Mouse (Mus musculus) gastrocnemius, postnatal 25 days (tissue): ENCODE data around the gene Igsf21. TPM values are rescaled to one million over a fixed set of nuclear protein-coding genes. Genes with fewer than 3 reads are reported as not detected.

Source experiments
- DNase-seq: peaks from one replicate; pipeline ENCODE4 v3.0.0; 2022
- total RNA-seq, 2 experiments: library from RNA; stranded (reverse); gene quantifications; 1 replicate in 1 of 2; 2 replicates in 1 of 2; pipeline ENCODE4 v1.2.3; 2021

The Igsf21 gene
- total RNA-seq, 2 experiments from 2014 or later = 0.13 TPM; not detected in 1

DNA sequence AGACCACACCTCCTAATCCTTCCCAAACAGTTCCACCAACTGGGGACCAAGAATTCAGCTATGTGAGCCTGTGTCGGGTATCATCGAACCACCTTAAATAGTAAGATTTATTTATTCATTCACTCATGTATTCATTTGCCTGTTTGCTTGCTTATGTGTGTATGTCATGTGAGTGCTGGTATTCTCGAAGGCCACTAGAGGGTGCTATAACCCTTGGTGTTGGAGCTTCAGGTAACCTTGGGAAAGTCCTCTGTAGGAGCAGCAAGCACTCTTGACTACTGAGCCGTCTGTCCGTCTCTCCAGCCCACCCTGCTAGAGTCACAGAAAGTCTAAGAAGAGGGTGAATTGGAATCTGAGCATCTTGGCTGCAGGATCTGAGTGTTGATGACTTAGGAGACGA lies 103.4 kb downstream of the Igsf21 start:
- DNase-seq = no peak

DNA sequence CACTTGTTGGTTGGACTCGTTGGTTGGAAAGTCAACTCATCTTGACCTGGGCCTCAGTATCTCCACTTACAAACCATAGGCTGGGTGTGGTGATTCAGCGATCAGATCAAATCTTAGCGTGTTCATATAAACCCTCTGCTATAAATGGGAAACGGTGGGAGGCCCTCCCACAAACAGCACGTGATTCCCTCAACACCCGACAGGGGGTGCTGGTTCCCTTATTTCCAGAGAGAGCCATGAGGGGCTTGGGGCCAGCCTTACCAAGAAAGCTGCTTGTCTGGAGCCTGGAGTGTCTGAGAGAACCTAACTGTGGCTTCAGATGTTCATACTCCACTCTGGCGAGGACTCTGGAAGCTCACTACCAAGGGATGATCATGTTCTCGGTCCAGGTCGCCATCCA lies 106.1 kb downstream of the Igsf21 start:
- DNase-seq = no peak

DNA sequence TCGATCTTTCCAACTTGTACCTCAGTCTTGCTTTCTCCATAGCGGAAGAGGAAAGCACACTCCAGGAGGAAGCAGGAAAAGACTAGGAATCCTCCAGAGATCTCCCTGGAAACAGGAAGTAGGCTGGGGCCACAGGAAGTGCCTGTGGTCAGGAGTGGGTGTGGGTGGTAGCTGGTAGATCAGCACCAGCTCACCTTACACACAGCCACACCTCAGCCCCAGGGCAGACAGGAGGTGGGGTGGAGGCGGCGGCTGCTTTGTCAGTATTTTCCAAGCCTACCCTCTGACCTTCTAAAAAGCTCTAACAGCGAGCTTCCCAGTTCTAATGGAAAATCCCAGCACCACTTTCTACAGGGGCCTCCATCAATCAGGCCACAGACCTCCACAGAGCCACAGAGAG lies 107.7 kb downstream of the Igsf21 start:
- no peak for DNase-seq

DNA sequence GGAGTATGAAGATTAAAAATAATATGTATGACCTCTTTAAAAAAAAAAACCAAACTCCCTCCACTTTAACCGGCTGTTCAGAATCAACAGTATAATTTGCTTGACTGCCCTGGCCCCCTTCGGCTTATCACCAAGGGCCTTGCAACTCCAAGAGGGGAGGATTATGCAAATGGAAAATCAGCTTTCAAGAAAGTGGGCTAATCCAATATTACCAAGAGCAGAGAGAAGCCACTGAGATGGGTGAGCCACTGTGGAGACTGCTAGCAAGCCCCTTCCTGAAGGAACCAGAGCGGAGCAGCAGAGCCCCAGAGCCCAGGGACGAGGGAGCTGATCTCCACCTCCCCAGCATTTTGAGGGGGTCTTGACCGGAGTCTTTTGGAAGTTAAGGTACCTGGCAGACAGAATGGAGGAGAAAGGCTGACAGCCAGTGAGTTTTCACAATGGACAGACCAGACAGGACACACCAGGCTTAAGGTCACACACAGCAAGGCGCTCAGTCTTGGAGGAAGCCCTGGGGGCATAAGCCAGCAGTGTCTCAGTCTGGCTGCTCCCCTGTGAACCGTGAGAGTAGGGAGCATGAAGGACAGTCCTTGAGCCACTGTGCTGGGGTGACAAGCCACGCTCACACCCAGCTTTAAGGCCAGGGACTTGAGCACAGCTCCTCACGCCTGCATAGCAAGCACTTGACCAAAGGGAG lies 114.8 kb downstream of the Igsf21 start:
- no peak for DNase-seq

DNA sequence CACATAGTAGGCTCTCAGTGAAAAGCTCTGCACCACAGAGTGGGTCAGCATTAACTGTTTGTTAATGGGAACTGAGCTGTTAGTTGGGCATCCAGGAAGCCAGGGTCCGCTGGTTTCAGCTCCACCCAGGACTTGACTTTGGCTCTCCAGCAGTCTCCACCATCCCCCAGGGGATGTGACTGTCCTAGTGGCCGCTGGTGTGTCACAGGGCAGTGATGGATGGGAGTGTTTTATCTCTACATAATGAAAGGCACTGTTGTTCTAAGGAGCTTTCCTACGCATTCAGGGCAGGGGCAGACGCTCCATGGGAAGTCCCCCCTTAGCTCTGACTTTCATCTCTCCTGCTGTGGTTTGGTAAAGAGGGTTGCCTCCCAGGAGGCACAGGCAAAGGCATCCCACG lies 115.4 kb downstream of the Igsf21 start:
- DNase-seq = no peak

DNA sequence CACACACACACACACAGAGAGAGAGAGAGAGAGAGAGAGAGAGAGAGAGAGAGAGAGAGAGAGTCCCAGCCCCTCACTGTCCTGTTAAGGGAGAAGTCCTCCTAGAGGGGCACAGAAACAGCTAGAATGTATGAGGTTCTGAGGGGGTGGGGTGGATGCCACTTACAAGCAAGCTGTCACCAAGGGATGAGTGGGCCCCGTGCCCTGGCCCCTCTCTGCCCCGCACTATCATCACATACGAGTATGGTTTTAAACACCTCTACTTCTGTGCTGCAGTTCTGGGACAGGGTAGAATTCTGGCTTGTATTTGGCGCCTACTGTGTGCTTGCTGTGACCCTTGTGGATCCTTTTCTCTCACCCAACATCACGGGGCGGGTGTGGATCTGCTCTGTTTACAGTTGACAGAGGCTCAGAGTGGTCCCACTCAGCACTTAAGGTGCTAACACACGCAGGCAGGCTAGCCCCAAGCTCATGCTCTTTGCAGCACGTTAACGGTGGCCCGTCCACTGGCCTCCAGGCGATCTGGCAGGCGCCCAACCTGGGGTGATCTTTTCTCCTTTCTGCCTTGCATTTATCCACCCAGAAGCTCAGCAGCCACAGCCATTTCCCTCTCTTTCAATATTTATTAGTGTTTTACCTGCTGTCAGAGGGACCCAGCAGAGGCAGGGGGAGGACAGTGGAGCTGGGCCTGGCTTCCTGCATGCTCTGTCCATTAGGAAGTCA lies 116.9 kb downstream of the Igsf21 start:
- no peak for DNase-seq

DNA sequence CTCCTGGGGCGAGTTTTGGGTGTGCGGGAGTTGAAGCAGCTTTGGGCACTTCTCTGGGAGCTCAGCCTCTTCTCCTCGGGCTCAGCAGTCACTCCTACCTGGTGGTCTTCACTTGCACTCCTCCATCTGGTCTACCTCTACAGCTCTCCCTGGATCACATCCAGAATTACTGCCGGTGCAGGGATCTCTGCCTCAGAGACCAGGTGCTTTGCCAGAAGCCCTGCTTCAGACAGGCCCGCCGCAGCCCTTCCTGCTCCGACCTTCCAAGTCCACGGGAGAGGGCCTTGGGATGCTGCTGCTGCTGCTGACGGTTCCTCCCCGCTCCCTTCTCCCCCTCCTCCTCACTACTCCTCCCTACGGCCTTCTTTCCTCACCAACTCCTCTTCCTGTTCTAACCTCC lies 118.5 kb downstream of the Igsf21 start:
- no peak for DNase-seq

DNA sequence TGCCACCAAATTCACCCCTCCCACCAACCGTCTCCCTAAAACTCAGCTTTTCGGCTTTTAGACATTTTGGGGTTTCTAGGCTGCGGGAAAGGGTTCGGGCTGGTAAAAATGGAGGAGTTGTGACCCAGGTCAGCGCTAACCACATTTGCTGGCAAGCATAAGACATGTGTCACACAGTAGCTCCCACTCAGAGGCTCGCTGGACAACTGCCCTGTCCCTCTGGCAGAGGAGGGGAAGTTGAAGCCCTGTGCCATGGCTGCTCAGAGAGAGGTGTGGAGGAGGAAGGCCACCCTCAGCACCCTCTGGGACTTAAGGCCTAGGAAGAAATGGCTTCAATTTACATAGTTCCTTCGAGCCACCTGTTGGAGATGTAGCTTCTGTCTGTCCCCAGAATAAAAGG lies 120.8 kb downstream of the Igsf21 start:
- no peak for DNase-seq

DNA sequence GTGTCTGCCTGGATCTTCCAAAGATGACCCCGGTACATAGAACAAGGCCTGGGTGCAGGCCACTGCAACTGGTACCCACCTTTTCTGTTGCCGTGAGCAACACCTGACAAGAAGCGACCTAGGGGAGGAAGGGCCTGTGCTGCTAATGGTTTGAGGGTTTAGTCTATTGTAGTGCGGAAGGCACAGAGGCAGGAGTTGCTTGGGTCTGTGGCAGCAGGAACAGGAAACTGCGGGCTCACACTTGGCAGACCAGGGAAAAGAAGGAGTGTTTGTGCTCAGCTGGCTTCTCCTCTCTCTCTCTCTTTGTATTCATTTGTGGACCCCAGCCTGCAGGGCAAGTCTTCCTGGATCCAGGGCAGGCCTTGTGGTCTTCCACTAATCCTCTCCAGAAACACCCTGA lies 124.0 kb downstream of the Igsf21 start:
- no peak for DNase-seq

DNA sequence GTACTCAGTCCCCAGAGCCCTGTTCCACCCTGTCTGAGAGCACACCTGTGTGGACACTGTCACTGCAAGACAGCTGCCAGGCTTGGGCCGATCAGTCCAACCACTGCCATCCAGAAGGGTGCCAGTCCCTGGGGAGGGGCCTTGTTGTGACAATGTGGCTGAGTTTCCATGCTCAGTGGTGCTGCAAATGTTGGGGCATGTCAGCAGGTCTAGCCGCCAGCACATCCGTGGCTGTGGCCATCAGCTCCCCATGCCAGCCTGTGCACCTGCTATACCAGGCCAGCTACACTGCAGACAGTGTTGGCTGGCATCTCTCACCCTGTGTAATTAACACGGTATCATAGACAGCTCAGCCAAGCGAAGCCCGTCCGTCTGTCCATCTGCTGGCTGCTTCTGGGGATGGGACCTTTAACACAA lies 129.3 kb downstream of the Igsf21 start:
- no peak for DNase-seq

DNA sequence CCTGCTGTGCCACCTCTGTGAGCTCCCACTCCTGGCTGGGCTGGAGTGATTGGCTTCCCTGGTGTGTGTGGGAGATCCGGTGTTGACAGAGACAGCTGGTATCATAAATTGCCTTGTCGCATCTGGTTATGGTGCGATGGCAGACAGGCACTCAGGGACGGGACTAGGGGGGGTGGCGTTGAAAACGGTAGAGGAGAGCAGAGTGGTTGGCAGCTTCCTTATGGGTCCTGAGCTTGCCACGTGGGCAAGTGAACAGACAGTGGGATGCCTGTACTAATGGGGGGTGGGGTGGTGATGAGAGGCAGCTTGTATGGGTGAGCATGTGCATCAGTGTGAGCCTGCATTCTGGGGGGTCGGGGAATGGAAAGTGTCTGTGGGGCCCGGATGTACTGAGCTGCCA lies 130.8 kb downstream of the Igsf21 start:
- no peak for DNase-seq

DNA sequence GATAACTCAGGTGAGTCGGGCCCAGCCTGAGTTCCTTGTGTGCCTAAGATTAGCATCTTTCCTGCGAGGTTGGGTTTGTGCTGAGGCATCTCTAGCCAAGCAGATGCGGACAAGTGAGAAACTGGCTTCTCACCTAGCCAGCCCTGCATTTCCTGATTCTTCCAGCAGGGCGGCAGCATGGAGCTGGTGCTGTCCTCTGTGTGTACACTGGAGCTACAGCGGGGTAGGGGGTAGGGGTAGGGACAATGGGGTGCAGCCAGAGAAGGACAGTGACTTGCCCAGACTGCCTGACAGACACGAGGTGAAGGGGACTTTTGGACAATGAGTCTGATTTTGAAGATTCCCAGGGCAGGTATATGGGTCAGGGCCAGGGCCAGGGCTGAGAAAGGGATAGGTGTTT lies 131.5 kb downstream of the Igsf21 start:
- no peak for DNase-seq

DNA sequence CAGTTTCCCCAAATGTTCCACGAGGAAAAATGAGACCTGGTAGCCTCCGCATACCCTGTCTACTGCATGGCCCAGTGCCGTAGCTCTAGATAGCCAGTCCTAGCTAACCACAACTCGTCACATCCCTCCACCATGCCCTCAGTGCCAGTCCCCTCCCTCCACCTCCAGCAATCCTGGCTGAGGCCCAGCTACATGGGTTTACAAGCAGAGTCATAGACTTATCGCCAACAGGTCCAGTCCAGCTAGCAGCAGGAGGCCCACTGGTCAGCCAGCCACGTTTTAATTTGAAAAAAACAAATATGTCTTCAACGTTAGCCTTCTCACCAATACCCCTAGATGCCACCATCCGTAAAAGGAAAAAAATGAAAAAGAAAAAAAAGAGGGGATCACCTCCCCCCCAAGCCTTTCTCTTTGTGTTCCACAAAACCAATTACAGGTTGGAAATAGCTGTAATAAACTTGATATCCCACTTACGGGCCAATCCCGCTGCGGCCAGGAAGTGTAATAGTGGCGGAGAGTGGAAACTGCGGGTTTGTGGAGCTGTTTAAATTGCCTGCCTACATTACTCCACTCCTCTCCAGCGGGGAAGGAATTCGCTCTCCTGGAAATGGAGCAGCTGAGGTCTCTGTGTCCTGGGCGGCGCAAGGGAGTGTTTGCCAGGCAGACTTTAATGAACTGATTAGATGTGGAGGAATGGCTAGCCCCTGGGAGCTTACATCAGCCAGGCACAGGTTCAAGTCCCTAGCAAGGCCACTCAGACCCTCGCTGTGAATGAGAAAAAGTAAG lies 132.7 kb downstream of the Igsf21 start:
- DNase-seq = no peak

DNA sequence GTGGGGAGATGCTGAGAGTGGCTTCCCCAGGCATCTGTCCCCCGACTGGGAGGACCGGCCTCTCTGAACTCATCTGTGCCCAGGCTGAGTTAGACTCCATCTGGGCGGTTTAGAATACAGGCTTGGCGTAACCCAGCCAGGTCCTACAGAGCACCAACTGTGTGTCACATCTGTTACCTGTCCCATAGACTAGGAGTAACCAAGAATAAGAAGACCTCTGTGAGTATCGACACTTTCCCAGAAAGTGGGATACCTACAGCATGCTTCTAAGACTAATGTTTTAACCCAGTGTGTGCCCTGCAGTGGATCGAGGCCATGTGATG lies 137.0 kb downstream of the Igsf21 start:
- DNase-seq = no peak

DNA sequence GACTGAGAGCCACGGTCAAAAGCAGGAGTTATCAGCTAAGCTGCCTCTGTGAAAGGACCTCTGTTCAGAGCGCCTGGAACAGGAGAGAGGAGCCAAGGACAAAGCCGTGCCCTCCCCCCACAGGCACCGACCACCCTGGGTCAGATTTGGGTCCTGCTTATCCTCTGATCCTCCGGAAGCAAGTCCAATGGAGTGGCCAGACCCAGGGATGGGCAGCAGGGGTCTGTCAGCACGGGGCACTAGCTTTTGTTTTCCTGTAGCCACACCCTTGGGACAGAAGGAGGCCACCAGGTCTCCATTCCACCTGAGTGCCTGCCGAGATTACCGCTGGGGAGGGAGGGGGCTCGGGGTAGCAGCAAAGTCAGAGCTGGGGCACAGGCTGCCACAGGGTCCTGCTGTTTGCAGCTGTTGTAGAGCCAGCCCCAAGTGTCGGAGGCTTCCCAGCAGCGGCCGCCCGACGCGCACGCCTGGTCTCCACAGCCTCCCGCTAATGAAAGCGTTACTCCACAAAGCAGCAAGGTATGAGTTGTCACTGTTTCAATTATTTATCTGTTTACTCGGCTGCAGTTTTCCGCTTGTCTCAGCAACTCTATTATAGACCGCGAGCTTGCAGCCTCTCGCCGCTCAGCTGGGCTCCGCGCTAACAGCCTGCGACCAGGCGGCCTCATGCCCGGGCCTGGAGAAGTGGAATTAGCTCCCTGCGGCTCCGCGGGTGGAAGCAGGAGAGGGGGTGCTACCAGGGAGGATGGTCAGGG lies 137.5 kb downstream of the Igsf21 start:
- DNase-seq = no peak

DNA sequence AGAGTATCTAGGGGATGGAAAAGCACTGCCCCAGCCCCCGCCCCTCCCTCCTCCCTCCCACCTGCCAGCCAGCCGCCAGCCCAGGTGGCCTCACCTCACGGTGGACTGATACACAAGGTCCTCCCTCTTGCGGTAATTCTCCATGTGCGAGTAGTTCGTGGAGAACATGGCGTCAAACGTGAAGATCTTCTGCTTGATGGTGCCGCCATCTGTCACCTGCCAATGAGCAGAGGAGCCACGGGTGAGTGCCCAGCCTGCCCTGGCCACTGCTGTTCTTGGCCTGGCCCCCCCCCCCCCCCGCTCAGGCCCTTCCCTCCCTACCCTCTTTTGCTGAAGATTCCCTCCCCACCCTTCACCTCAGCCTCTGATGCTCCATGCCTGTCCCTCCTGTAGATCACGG lies 139.4 kb downstream of the Igsf21 start:
- no peak for DNase-seq

DNA sequence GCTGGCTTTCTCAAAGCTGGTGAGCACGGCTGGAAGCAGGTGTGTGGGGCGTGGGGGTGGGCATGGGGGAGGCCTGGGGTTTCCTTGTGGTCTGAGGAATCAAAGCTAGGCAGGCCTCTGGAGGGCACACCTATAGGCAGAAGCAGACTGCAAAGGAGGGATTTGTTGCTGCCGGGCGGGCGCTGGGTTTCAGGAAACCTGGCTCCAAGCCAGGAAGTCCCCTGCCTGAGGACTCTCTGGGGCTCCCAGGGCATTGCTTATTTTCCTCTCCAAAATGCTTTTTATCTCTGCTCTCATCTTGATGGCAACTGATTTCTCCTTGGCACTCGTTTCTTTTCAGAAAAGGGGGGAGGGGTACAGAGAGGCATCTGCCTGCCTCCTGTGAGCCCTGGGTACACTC lies 141.8 kb downstream of the Igsf21 start:
- DNase-seq = no peak

DNA sequence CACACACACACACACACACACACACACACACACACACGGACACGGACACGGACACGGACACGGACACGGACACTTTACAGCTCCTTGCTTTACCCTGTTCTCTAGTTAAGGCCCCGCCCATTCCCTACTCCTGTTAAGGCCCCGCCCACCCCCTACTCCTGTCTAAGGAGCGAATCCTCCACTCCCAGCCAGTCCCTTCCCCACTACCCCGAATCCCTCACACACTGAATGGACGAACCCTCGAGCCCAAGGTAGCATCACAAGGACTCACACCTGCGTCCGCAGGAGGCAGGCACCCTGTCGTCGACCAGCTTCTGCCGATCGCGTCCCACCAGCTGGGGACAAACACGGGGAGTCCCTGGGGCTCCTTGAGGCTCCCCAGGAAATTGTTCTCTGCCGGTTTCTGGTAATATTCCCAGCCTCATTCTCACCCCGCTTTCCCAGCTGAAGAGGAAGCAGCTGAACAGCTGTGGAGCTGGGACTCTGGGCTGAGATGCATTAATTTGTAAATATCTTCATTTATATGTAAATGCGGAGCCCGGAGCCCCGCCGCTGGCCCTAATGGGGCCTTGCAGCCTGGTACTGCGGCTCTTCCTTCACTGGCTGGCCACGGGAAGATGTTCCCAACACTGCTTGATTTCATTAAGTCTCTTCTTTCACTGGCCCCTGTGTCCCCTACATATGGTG lies 143.1 kb downstream of the Igsf21 start:
- no peak for DNase-seq

DNA sequence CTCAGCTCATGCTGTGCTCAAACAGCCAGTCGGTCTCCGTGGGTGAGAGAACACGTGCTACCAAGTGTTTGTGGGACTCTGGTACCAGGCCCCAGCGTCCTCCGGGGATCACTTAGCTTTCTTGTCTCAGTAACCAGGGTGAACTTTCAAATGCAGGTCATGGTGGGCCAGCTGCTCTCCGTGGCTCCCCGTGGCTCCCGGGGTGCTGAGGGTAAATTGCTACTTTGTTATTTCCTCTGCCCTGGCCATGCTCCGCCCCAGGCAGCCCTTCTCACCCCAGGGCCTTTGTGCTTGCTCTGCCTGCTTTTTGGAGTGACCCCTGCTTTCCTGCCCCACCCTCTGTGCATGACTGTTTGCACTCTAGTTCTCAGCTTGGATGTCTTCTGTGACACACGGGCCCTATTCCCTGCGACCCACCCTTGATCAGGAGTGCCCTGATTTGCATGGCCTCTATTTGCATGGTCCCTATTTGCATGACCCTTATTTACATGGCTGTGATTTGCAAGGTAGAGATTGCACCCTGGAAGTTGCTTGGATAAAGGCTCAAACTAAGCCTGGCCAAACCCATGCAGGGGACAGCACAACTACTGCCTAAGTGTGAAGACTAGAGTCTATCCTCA lies 143.9 kb downstream of the Igsf21 start:
- no peak for DNase-seq

DNA sequence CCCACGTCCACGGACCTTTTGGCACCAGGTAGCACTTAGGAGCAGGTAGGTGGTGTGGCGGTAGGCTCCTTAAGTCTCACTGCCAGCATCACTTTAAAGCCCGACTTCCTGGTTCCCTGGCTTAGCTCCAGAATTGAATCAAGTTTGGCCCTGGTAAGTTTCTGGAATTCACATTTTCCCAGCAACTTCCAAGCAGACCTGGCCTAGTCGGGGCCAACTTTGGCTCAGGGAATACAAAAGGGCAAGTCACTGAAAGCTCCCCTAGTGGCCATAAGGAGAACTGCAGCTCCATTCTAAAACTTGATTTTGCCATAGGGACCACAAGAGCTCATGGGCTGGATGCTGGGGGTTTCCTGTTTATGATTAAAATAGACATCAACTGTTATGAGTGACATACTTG lies 145.5 kb downstream of the Igsf21 start:
- DNase-seq = no peak

DNA sequence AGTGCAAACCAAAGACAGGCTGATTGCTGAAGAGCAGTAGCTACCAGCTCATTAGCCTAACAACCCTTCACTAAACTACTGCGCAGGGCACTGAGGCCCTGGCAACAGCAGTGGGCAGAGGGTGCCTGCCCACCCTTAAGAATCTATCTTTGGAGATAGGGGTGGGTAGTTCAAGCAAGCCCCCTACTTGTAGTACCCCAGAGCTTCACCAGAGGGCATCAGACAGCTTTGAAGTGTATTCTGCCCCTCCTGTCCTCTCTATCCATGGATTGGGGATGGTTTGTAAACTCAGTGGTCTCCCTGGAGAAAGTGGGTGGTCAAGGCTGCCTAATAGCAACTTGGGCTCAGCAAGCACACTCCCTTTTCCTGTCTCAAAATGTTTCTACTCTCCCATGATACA lies 146.4 kb downstream of the Igsf21 start:
- no peak for DNase-seq

DNA sequence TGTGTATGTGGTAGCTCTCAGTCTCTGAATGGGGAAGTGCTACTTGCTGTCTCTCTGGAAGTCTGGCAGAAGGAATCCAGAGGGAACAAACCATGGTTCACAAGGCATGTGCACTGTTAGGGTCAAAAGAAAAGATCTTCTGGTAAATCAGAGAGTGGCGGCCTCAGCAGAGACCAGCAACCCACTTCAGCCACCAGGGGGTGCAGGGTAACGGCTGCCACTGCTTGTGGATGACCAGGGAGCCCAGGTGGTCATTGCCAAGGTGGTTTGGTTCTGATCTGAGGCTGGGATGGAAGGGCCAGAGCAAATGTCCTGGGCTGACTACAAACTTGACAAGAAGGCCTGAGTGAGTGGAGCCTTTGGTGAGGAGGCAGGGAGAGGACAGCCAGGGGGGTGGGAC lies 150.3 kb downstream of the Igsf21 start:
- no peak for DNase-seq
